Mouse (Mus musculus): ENCODE results near the gene Ttc7b. TPM values are rescaled to one million over a fixed set of nuclear protein-coding genes. Genes with fewer than 3 reads are reported as not detected.

Ttc7b gene
- total RNA-seq, 2 experiments from 2014 or later = 6.3 to 7.9 TPM

DNA sequence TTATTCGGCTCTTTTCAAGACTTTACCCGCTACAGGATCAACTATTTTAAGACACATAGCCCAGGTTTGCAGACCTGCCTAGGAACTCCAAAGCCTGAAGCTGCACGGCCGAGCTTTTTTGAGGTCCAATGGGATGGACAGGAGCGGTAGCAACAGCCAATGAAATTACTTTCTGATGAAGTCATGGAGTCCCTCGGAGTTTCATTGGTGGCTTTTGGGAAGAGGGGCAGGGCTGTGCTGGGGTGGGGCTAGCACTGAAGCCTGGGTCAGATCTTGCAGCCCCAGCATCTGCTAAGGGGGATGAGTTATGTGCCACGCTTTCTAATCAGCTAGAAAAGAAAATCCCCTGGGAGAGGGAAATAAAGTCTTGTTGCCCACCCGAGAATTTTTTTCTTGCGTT, 7.1 kb upstream of the Ttc7b start:
- ATAC-seq (replicated peaks; ENCODE audit: low FRiP score, low TSS enrichment, poor library complexity, severe bottlenecking) = peak; percentile 95

DNA sequence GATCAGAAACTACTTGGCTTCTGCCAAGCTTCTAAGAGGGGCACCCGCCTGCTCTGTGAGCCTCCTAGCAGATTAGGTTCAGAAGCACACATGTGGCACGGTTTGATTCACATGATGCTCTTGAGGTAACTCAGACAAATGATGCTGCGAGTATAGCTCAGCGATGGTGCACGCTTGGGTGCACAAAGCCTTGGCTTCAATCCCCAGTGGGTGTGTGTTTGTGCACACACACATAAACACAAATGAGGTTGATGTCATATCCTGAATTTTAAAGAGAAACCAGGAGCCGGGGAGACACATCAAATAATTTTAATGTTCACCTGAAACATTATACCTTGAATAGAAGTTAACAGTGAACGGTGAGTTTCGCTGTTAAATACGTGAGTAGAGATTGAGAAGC, 6.6 kb upstream of the Ttc7b start:
- no peak for ATAC-seq (replicated peaks; ENCODE audit: low FRiP score, low TSS enrichment, poor library complexity, severe bottlenecking)

DNA sequence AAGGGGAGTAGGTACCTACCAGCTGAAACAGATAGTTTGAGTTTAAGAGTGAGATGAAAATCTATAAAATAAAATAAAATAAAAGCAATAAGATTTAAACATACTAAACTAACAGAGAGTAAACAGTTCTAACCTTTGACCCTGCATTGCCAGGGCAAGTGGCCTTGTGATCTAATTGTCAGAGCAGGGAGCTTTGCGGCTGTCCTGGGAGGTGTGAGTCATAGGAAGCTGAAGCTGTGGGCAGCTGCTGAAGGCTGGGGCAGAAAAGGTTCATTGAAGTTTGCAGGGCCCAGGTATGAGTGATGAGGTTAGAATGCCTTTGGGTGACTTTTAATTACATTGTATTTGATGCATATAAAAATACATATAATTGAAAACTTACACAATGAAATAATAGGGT, 5.3 kb upstream of the Ttc7b start:
- no peak for ATAC-seq (replicated peaks; ENCODE audit: low FRiP score, low TSS enrichment, poor library complexity, severe bottlenecking)

DNA sequence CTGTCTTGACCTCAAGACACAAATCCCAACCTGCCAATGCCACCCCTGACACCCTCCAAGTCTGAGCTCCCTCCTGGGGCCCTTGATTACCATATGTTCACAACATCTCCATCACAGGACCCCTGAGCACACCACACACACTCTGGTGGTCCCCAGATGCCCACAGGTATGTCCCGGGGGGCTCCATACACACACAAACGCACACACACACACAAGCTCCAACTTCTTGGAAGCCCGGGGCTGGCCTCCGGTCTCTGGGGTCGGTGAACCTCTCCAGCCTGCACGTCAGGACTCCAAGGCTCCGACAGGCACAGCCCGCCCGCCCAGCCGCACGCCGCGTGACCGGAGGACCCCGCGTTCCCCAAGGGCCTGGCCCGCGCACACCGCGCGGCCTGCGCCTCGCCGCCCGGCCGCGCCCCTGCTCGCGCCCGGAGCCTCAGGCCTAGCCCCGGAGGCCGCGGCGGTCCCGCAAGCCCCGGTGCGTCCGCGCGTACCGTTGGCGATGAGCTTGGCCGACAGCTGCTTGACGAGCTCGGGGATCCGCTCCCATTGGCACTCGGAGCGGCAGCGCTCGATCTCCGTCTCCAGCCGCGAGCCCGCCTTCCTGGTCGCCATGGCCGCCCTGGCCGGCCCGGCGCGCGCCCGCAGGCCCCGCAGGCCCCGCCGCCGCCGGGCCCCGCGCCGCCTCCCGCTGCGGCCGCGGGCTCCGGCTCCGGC, 391 bp downstream of the Ttc7b start:
- 0 out of 2 replicates have a peak, but pooled peaks have one; percentile 12 for ATAC-seq (replicated peaks; ENCODE audit: low FRiP score, low TSS enrichment, poor library complexity, severe bottlenecking)

DNA sequence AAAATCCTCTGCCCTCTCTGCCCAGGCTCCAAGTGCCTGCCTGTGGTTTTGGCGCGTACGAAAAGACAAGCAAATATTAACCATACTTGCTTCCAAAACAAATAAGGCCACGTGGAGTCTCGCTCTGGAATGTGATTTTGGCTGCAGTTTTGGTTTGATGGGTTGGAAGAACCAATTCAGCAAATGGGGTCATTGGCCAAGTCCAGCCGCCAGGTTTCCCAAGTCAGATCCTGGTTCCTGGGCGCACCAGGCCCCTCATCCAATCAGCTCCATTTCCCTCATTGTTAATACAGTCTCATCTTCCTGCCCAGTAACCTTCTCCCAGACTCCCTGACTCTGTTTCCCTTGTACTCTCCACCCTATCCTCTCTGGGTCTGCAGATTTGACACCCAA, 946 bp downstream of the Ttc7b start:
- ATAC-seq (replicated peaks; ENCODE audit: low FRiP score, low TSS enrichment, poor library complexity, severe bottlenecking) = no peak

DNA sequence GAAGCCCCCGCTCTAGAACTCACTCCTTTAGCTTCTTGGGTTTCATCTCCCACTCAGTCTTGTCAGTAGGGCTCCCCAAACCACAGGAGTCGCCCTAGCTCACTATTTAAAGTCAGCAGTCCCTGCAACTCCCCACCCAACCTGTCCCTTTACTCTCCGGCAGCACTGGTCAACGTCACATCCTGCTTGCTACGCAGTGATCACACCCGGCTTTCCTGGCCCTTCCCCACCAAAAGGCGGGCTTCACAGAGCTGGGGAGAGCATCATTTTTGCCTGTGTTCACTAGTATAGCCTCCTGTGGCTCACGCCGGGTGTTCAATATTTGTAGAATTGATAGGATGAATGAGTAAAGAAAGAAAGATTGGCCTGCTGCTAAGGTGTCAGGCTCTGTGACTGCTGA, 3.3 kb downstream of the Ttc7b start:
- no peak for ATAC-seq (replicated peaks; ENCODE audit: low FRiP score, low TSS enrichment, poor library complexity, severe bottlenecking)

DNA sequence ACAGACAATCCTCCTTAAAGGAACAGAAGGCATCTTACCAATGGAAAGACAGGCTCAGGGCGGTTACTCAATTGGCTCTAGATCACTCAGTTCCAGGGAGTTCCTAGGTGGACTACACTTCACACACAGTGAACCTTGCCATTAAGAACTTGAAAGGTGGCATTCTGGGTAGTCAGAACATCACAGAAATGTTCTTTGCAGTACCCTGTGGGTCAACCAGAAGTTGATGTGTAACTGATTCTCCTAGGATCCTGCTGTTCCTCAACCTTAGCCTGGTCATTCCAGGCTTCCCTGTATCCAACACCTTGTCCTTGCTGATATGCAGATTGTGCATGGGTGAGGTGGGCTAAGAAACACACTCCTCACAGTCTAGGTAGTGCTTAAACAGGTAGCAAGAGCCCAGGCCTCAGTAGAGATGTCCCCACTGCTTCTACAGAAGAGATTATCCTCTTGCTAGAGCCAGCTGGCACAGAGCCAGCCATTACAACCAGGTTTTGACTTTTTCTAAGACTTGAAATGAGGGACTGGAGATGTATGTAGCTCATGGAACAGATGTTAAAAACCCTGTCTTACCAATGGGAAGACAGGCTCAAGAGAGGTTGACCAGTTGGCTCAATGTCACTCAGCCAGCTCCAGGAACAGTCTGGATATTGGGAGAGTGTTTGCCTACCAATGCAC, 4.3 kb downstream of the Ttc7b start:
- no peak for ATAC-seq (replicated peaks; ENCODE audit: low FRiP score, low TSS enrichment, poor library complexity, severe bottlenecking)

DNA sequence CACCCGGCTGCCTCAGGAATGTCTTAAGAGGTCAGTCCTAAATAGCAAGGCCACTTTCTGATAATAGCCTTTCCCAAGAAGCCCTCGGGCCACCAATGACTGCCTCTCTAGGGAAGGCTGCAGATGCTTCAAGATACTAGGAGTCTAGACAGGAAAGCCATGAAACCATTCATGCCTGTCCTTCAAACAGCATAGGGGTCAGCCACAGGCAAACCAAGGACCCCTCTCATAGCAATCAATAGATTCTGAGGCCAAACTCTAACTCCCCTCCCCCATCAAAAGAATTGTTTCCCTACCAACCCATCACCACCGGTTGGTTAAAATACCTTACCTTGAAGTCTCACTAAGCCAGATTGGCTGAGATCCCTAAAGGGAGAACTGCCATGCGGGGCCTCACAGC, 5.1 kb downstream of the Ttc7b start:
- ATAC-seq (replicated peaks; ENCODE audit: low FRiP score, low TSS enrichment, poor library complexity, severe bottlenecking) = no peak

DNA sequence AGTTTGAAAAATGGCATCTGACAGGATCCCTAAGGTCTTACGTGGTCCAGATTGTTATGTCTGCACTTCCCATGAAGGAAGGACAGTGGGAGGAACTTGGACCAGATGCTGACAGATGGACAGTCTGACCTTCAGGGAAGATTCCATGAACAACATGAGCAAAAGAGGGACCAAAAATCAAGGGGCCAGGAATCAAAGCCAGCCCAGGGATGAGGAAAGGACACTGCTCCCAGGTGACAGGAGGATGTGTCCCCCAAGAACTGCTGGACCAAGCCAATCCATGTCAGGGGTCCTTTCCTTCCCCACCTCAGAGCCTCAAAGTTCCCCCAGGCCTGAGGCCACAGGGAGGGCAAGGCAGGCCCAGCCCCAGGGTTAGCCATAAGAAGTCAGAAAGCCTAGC, 6.0 kb downstream of the Ttc7b start:
- no peak for ATAC-seq (replicated peaks; ENCODE audit: low FRiP score, low TSS enrichment, poor library complexity, severe bottlenecking)

DNA sequence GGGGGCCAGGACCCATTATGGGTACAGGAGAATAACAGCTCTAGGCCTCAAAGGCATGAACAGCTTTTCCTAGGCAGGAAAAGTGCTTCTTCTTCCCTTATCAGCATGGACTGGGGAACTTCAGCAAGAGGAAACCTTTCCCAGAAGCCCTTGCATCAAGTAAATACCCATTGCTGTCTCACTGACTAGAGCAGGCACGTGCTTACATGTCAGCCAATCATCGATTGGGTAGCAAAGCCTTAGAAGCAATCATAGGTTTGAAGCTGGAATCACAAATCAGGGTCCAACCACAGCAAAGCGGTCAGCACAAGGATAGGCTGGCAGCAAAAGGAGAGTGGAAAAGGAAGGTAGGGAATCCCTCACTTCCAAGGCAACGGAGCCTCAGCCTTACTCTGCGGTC, 7.5 kb downstream of the Ttc7b start:
- no peak for ATAC-seq (replicated peaks; ENCODE audit: low FRiP score, low TSS enrichment, poor library complexity, severe bottlenecking)

DNA sequence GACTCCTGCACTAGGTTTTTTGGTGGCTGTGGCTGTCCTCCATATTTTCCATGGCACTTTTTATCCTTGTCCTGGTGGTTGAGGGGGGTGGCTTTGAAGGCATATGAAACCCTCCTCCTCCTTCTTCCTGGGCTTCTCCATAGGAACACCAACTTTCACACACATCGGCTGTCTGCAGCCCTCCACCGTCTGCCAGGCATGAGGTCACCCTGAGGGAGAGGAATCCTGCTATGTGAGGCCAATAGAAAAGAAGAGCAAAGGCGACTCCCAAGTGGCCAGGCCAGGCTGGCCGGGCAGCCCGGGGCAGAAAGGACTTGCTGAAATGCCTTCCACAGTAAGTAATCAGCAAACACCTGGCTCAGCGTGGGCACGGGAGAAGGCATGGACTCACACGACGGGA, 8.0 kb downstream of the Ttc7b start:
- no peak for ATAC-seq (replicated peaks; ENCODE audit: low FRiP score, low TSS enrichment, poor library complexity, severe bottlenecking)

DNA sequence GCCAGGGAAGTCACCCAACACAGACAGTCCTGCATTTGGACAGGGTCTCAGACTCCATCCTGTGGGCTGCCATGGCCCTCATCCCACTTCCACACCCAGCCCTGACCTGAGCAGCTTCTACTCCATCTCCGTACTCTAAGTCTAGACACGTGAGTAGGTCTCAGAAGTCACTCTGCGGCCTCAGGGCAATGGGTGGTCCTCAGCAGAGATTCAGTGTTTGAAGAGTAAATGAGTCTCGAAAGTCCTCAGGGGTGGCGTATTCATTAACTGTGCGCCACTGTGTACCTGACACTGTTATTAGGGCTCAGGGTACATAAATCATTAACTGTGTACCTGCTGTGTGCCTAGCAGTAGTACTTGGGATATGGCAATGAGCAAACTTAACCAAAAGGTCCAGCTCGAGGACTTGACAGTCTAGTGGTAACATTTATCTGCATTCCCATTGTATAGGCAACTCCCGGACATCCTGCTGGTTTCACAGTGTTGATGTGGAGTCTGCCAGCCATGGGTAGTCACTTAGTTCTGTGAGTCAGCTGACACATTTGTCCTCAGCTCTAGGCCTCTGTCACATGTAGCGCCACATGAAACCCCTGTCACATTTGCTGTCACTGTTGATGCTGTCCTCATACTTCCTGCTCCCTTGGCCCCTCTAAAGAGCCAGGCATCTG, 10.9 kb downstream of the Ttc7b start:
- ATAC-seq (replicated peaks; ENCODE audit: low FRiP score, low TSS enrichment, poor library complexity, severe bottlenecking) = no peak

DNA sequence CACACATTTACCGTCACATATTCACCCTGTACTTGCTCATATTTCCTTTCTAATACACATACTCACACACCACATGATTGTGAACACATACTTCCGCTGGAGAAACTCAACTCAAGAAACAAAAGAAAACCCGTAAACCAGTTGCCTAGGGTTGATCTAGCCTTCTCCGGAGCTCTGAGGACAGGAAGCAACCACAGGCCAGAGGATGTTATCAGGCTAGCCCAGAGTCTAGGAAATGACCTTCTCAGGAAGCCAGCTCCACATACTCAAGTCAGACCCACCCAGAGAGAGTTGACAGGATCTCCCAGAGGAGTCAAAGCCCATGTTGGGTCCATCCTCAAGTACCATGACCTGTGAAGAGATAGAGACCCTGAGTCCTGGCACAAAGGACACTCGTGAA, 12.0 kb downstream of the Ttc7b start:
- ATAC-seq (replicated peaks; ENCODE audit: low FRiP score, low TSS enrichment, poor library complexity, severe bottlenecking) = peak; percentile 32

DNA sequence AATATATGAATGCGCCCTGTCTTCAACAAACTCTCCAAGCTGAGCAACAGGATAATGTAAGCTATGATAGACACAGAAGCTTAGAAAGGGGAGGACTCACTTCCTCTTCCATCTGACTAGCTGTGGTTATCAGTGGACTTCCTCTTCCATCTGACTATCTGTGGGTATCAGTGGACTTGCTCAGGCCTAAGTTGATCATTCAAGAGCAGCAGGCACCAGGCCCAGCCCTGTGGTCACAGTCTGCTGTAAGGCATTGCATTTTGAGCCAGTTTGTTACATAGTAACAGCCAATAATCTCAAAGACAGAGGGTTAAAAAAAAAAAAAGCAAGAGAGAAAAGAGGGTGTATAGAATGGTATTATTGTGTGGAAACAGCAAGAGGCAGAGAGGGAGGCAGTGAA, 15.1 kb downstream of the Ttc7b start:
- ATAC-seq (replicated peaks; ENCODE audit: low FRiP score, low TSS enrichment, poor library complexity, severe bottlenecking) = peak; percentile 71

DNA sequence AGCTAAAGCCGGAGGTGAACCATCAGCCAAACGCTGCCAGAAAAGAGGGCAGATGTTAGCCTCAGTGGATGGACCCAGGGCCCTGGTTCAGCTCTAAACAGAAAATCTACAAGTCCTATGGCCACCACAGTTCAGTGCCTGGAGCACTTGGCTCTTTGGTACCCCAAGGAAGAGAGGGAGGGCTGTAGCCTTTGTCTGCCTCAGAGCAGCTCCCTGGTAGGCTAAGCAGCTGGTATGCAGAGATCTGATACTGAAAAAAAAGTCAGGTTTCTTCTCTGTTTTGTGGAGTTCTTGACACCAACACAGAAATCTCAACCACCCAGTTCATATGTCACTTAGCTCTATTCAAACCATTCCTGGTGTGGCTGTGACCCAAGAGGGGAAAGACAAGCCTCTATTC, 16.0 kb downstream of the Ttc7b start:
- no peak for ATAC-seq (replicated peaks; ENCODE audit: low FRiP score, low TSS enrichment, poor library complexity, severe bottlenecking)

DNA sequence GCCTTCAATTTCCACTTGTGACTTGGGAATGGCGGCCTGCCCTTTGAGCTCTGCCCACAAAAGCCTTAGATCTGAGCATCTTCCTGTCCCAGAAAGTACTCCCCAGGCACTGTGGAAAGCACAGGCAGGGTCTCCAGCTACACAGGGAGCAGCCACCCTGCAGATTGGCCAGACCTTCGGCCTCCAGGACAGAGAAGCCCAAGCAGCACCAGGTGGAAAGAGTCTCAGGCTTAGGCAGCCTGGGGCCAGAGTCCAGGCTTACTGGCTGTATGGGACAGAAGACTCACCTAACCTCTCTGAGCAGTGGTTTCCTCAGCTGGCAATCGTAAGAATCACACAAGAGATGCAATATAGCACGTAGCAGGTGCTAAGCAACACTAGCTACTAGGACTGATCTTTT, 17.0 kb downstream of the Ttc7b start:
- no peak for ATAC-seq (replicated peaks; ENCODE audit: low FRiP score, low TSS enrichment, poor library complexity, severe bottlenecking)

DNA sequence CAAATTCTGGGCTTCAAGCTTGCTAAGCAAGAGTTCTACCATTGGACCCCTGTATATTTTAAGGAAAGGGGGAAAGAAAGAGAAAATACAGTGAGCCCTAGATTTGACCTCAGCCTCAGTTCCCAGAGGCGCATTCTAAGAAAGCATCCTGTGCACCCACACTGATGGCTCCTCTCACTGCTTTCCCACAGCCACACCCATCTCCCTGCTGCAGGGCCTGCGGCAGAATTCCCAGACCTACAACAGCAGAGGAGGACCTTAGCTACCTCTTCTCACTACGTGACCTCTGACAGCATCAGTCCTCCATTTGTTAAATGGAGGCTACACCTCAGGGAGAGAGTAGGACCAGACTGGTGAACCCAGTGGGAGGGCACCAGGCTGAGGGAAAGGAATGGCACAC, 18.1 kb downstream of the Ttc7b start:
- ATAC-seq (replicated peaks; ENCODE audit: low FRiP score, low TSS enrichment, poor library complexity, severe bottlenecking) = no peak

DNA sequence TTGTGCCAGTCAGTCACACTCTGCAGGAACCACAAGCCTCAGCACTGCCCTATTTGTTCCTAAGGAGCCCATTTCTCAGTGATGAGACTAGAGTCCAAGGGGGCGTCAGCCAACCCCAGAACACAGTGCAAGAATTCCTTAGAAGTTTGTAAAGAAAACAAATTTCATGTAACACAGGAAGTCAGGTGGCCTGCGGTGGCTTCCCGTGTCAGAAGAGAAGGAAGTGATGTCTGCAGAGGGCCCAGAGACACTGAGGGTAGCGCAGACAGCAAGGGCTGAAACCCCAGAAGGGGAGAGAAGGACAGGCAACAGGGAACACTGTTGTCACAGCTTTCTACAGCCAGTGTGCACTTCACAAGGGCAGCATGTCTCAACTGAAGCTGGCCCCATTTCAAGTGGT, 19.4 kb downstream of the Ttc7b start:
- ATAC-seq (replicated peaks; ENCODE audit: low FRiP score, low TSS enrichment, poor library complexity, severe bottlenecking) = no peak

DNA sequence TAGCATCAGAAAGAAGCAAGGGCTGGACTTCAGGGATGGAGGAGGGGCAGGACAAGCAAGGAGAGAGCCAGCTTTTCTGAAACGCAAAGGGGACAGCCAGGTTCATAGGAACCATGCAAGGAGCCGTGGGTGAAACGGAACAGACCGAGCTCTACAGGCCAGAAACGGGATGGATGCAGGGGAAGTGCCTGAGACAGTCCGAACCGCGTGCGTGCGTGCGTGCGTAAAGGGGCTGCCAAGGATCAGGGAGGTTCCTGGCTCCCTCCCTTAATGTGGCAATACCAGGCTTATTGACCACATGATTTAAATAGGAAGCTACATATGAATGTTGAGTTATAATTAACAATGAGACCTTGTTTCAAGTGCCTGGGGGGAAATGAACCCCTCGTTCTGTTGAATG, 21.2 kb downstream of the Ttc7b start:
- no peak for ATAC-seq (replicated peaks; ENCODE audit: low FRiP score, low TSS enrichment, poor library complexity, severe bottlenecking)

DNA sequence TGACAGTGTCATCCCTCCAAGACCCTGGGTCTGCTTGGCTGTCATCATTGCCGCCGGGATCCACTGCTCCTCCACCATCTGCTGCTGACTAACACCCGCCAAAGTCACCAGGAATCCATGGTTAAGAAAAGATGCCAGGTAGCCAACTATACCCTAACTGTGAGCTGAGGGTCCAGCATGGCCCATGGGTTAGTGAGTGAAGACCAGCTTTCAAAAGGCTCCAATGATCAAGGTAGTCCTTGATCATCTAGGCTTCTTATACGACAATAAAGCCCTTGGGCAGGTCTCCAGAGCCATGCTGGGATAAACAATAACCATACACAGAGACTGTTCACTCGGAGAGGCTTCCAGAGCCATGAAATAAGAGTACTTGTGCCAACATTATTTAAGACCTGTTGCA, 22.6 kb downstream of the Ttc7b start:
- no peak for ATAC-seq (replicated peaks; ENCODE audit: low FRiP score, low TSS enrichment, poor library complexity, severe bottlenecking)

DNA sequence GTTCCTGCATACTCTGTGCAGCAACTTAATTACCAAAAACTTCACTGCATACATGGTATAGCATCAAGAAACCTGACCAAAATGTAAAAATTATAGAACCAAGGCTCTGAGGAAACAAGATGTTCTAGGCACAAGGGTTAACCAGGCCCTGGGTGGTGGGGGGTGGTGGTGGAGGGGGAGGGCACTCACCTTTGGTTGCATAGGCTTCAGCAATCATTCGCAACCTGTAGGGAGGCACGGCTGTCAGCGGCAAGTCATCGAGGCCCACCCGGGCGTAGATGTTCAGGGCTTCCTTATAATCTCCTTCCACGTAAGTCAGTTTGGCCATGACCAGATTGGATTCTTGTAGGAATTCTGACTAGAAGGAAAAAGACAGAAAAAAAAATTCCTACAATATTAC, 25.5 kb downstream of the Ttc7b start:
- no peak for ATAC-seq (replicated peaks; ENCODE audit: low FRiP score, low TSS enrichment, poor library complexity, severe bottlenecking)
